Mouse (Mus musculus): ENCODE data around the gene Cbx2.

The Cbx2 gene

GRCm38 (mm10) chr11:119066841-119067240 is 44.1 kb downstream of the Cbx2 start:
- no peak for DNase-seq

- no peak for DNase-seq
Observed at GRCm38 (mm10) chr11:119072239-119072638, 49.5 kb downstream of the Cbx2 start.

GRCm38 (mm10) chr11:119072986-119073385 is 50.2 kb downstream of the Cbx2 start:
- DNase-seq: no peak

GRCm38 (mm10) chr11:119073876-119074433 is 51.2 kb downstream of the Cbx2 start:
- DNase-seq: no peak

- DNase-seq: no peak
Observed at GRCm38 (mm10) chr11:119075805-119076204, 53.0 kb downstream of the Cbx2 start.

DNA sequence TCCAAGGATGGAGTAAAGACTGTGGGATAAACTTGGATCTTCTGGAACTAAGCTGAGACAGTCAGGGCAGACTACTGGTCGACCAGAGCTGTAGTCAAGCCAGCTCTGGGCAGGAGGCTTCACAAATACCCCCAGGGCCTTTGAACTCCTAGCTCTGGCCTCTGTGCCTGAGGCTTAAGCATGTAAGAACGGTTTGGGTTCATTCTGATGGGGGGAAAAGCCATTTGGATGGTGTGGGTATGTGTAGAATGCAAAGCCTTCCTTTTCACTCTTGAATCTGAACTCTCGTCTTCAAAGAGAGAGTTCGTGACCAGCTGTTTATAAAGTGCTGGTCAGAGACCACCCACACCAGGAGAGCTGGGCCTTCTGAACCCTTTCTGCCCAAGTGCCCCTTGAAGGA is 55.0 kb downstream of the Cbx2 start:
- DNase-seq: no peak

- peak; percentile 32 for DNase-seq
Observed at GRCm38 (mm10) chr11:119078691-119079444, 56.1 kb downstream of the Cbx2 start.

DNA sequence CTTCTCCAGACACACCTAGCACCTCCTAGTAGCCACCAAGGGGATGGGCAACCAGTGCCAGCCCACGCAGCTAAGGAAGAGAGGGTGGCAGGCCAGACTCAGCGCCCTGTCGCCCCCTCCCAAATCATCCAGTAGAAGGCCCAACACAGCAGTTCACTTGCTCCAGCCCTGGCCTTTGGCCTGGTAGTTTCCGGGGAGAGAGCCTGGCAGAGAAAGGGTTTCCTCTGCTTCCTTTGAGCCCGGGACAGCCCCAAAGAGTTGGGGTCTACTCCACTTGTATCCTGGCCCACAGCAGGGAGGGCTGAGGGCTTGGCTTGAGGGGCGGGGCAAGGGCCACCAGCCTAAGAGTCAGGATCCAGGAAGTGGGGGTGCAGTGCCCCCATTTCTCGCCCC is 56.7 kb downstream of the Cbx2 start:
- DNase-seq: no peak

DNA sequence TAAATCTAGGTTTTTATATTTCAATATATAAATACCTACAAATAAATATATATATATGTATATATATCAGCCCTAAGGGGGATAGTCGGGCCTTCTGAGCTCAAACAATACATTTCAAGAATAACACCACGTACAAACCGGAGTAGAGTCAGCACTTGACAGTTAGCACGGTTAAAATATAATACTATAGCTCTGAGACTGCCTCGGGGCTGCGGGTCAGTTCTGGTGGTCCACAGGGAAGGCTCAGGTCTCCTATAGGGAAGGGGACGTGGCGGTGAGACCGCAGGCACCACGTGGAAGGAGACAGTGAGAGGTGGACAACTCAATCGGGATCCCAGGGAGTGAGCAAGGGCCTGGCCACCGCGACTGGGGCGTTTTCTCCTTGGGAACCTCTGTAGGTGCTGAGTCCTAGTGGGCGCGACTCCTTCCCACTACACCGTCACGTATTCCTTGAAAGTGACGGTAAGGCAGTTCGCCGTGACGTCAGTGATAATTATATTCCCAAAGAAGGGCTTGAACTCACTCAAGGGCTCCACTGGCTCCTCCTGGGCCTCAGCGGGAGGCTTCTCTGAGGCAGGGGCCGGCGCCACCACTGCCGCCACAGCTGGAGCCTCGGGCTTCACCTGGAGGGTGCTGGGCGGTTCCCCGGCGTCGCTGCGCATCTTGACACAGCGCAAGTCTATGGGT is 57.8 kb downstream of the Cbx2 start:
- DNase-seq: no peak
